Mouse (Mus musculus) forebrain, embryonic 14.5 days (tissue): Measurements from ENCODE around the gene Fabp7. TPM values are rescaled to one million over a fixed set of nuclear protein-coding genes. Genes with fewer than 3 reads are reported as not detected.

Experiments used
- ATAC-seq: fragments of 200-750 bp; cut with Nextera tagmentation; 2 replicates; pipeline ENCODE4 v1.8.0; 2017; ENCODE audit warnings: mild to moderate bottlenecking, moderate library complexity
- DNase-seq: peaks from one replicate; pipeline ENCODE4 v3.0.0-alpha.2; 2015; ENCODE audit warnings: low spot score
- H3K27ac ChIP-seq: fragments of 300-500 bp; sonication (generic); 2 replicates; pipeline ENCODE4 v1.5.1; 2014; ENCODE audit warnings: low read depth, mild to moderate bottlenecking, control low read depth, low read length, moderate library complexity
- H3K27me3 ChIP-seq: fragments of 300-500 bp; sonication (generic); replicated peaks from 2 replicates; pipeline ENCODE4 v1.6.1; 2014; ENCODE audit warnings: low read length, control low read depth, mixed read lengths; ENCODE audit not compliant: control insufficient read depth, insufficient read depth
- H3K36me3 ChIP-seq: fragments of 300-500 bp; sonication (generic); 2 replicates; pipeline ENCODE4 v1.6.1; 2014; ENCODE audit warnings: low read length, control low read depth; ENCODE audit not compliant: control insufficient read depth, insufficient read depth
- H3K4me1 ChIP-seq: fragments of 300-500 bp; sonication (generic); 2 replicates; pipeline ENCODE4 v1.6.1; 2014; ENCODE audit warnings: antibody characterized with exemption, low read length, control low read depth; ENCODE audit not compliant: control insufficient read depth, insufficient read depth
- H3K4me2 ChIP-seq: fragments of 300-500 bp; sonication (generic); 2 replicates; pipeline ENCODE4 v1.6.1; 2014; ENCODE audit warnings: mild to moderate bottlenecking, control low read depth, low read length
- H3K4me3 ChIP-seq: fragments of 300-500 bp; sonication (generic); 2 replicates; pipeline ENCODE4 v1.5.1; 2014; ENCODE audit warnings: low read depth, low read length, control low read depth
- H3K9ac ChIP-seq: fragments of 300-500 bp; sonication (generic); 2 replicates; pipeline ENCODE4 v1.6.1; 2014; ENCODE audit warnings: mild to moderate bottlenecking, low read length, control low read depth, moderate library complexity
- H3K9me3 ChIP-seq: fragments of 300-500 bp; sonication (generic); replicated peaks from 2 replicates; pipeline ENCODE4 v1.6.1; 2016; ENCODE audit warnings: low read length, control low read depth, mixed read lengths; ENCODE audit not compliant: control insufficient read depth
- WGBS: fragments of 180-500 bp; shearing (Covaris S2); extraction: QIAGEN DNeasy Blood & Tissue Kit; methylation state at CpG from one replicate; pipeline ENCODE4 v1.1.7; 2014; 5-methylcytosine and 5-hydroxymethylcytosine counted together
- polyA plus RNA-seq: library from polyadenylated mRNA; unstranded; fragments of >200 nt; fragmentation: Nextera tagmentation; extraction: Ambion mirVana; gene quantifications from 2 replicates; pipeline ENCODE4 v1.2.1, GENCODE M21; 2014

The Fabp7 gene
- polyA plus RNA-seq, 1 experiment from 2014 or later: 1,519 TPM

GRCm38 (mm10) chr10:57815869-57816268 lies 31.2 kb downstream of the Fabp7 start:
- Histone ChIP-seq H3K9ac (no peak overlapping the region), H3K4me1 (no peaks in the 10 kb centered on the region), H3K9me3 (no peaks in the 10 kb centered on the region), H3K36me3 (no peaks in the 10 kb centered on the region), H3K27me3 (no peaks in the 10 kb centered on the region), H3K4me3 (no peak overlapping the region), H3K27ac (no peak overlapping the region), H3K4me2 (no peak overlapping the region)
- 87% methylated on average over 6 of the region's 6 CpGs for WGBS
- ATAC-seq (no peak), DNase-seq (no peak)

- 94% methylated on average over 2 of the region's 2 CpGs for WGBS
- no peak for DNase-seq
- Histone ChIP-seq H3K36me3 (no peaks in the 10 kb centered on the region), H3K9ac (no peak overlapping the region), H3K9me3 (no peaks in the 10 kb centered on the region), H3K27ac (no peak overlapping the region), H3K27me3 (no peaks in the 10 kb centered on the region), H3K4me2 (no peak overlapping the region), H3K4me1 (peaks cover 3% of the 10 kb centered on the region), H3K4me3 (no peak overlapping the region)
- ATAC-seq: no peak
Observed at GRCm38 (mm10) chr10:57819209-57819608, 34.5 kb downstream of the Fabp7 start.

- no peak overlapping the region for H3K4me2 ChIP-seq
- no peak overlapping the region for H3K4me3 ChIP-seq
- no peaks in the 10 kb centered on the region for H3K36me3 ChIP-seq
- H3K27me3 ChIP-seq: no peaks in the 10 kb centered on the region
- WGBS: under 1% methylated on average over 3 of the region's 3 CpGs
- peak overlapping the region; percentile 64; the same call in 1 of the 2 replicates for H3K27ac ChIP-seq
- no peak overlapping the region for H3K9ac ChIP-seq
- peaks cover 3% of the 10 kb centered on the region for H3K4me1 ChIP-seq
- DNase-seq (peak; percentile 92), ATAC-seq (peak; percentile 92)
- no peaks in the 10 kb centered on the region for H3K9me3 ChIP-seq
Observed at GRCm38 (mm10) chr10:57822473-57822872, 37.8 kb downstream of the Fabp7 start.

GRCm38 (mm10) chr10:57828649-57829048 lies 44.0 kb downstream of the Fabp7 start:
- Histone ChIP-seq H3K27me3 (no peaks in the 10 kb centered on the region), H3K4me1 (no peaks in the 10 kb centered on the region), H3K27ac (peak overlapping the region; percentile 36; the same call in 1 of the 2 replicates), H3K9me3 (no peaks in the 10 kb centered on the region), H3K9ac (no peak overlapping the region), H3K4me3 (no peak overlapping the region), H3K4me2 (no peak overlapping the region), H3K36me3 (no peaks in the 10 kb centered on the region)
- DNase-seq (peak; percentile 75), ATAC-seq (peak; percentile 90)
- 8% methylated on average over 5 of the region's 5 CpGs for WGBS

- 74% methylated on average over 3 of the region's 3 CpGs for WGBS
- no peaks in the 10 kb centered on the region for H3K27me3 ChIP-seq
- H3K4me3 ChIP-seq: no peak overlapping the region
- H3K9me3 ChIP-seq: no peaks in the 10 kb centered on the region
- H3K9ac ChIP-seq: no peak overlapping the region
- no peaks in the 10 kb centered on the region for H3K4me1 ChIP-seq
- no peak for DNase-seq
- H3K4me2 ChIP-seq: no peak overlapping the region
- no peaks in the 10 kb centered on the region for H3K36me3 ChIP-seq
- no peak for ATAC-seq
- H3K27ac ChIP-seq: no peak overlapping the region
Observed at GRCm38 (mm10) chr10:57829621-57830020, 44.9 kb downstream of the Fabp7 start.

- no peaks in the 10 kb centered on the region for H3K36me3 ChIP-seq
- WGBS: 98% methylated on average over 1 of the region's 1 CpGs
- H3K4me3 ChIP-seq: no peak overlapping the region
- H3K4me1 ChIP-seq: no peaks in the 10 kb centered on the region
- H3K9ac ChIP-seq: no peak overlapping the region
- ATAC-seq (no peak), DNase-seq (no peak)
- H3K27me3 ChIP-seq: no peaks in the 10 kb centered on the region
- no peak overlapping the region for H3K27ac ChIP-seq
- no peaks in the 10 kb centered on the region for H3K9me3 ChIP-seq
- no peak overlapping the region for H3K4me2 ChIP-seq
Observed at GRCm38 (mm10) chr10:57835094-57835493, 50.4 kb downstream of the Fabp7 start.

- no peak overlapping the region for H3K4me3 ChIP-seq
- no peak for DNase-seq
- H3K27ac ChIP-seq: no peak overlapping the region
- H3K27me3 ChIP-seq: no peaks in the 10 kb centered on the region
- no peak for ATAC-seq
- H3K36me3 ChIP-seq: no peaks in the 10 kb centered on the region
- H3K4me1 ChIP-seq: no peaks in the 10 kb centered on the region
- H3K4me2 ChIP-seq: no peak overlapping the region
- no peaks in the 10 kb centered on the region for H3K9me3 ChIP-seq
- H3K9ac ChIP-seq: no peak overlapping the region
Observed at GRCm38 (mm10) chr10:57835982-57836381, 51.3 kb downstream of the Fabp7 start.

Other genes starting within 250 kb of the Fabp7 start
- 0.60 and 2.3 TPM in 2 replicates for gene Pkib, start 152.9 kb upstream of the Fabp7 start, polyA plus RNA-seq
- 17.5 and 19.9 TPM in 2 replicates for gene Smpdl3a, start 9.5 kb downstream of the Fabp7 start, polyA plus RNA-seq